Comparison of ENCODE assay signal across 25 mouse cellular contexts in genomic region chr17:73399136-73399535, GRCm38 (mm10). TPM values are rescaled to one million over a fixed set of nuclear protein-coding genes. Genes with fewer than 3 reads are reported as not detected.
DNase-seq lines count a peak whose midpoint lies in the region; ATAC-seq lines count a peak whose summit lies in the region.
"Had no signal": no experiment of that assay in that cellular context is flagged by ENCODE, and none has a peak within 500 bp of the region (broad histone marks: within the 10 kb centered on the region; RNA-seq: fewer than 3 reads in every experiment).

No protein-coding gene starts in this region.

- H3K4me3 ChIP-seq in stomach, embryonic 16.5 days (replicated peaks; ENCODE audit: low read length), result no peak overlapping the region
- H3K4me3 ChIP-seq: embryonic facial prominence, embryonic 10.5 days; forebrain, embryonic 13.5 days; gastrocnemius, adult 2 months; heart, adult 2 months; heart, embryonic 15.5 days; hindbrain, embryonic 10.5 days had no signal

- H3K9ac ChIP-seq in stomach, embryonic 16.5 days (ENCODE audit: low read length), result no peak overlapping the region
- H3K9ac ChIP-seq: forebrain, embryonic 13.5 days; forebrain, postnatal 0 days; heart, embryonic 15.5 days had no signal

- 40% methylated on average over 2 of the region's 2 CpGs for WGBS in stomach, embryonic 16.5 days

- no peaks in the 10 kb centered on the region for H3K36me3 ChIP-seq in stomach, embryonic 16.5 days (ENCODE audit: control insufficient read depth, insufficient read depth, low read length)
- H3K36me3 ChIP-seq: embryonic facial prominence, embryonic 10.5 days; G1E; heart, embryonic 15.5 days; hindbrain, embryonic 10.5 days had no signal

- H3K9me3 ChIP-seq in stomach, embryonic 16.5 days (replicated peaks; ENCODE audit: control insufficient read depth, low read length), result no peaks in the 10 kb centered on the region
- H3K9me3 ChIP-seq: embryonic facial prominence, embryonic 10.5 days; forebrain, embryonic 13.5 days; heart, embryonic 15.5 days; hindbrain, embryonic 10.5 days had no signal

- no peaks in the 10 kb centered on the region for H3K27me3 ChIP-seq in stomach, embryonic 16.5 days (ENCODE audit: control insufficient read depth, insufficient read depth, low read length)
- H3K27me3 ChIP-seq: forebrain, embryonic 13.5 days; heart, embryonic 15.5 days had no signal

- H3K4me1 ChIP-seq in stomach, embryonic 16.5 days (ENCODE audit: control insufficient read depth, insufficient read depth, low read length), result no peaks in the 10 kb centered on the region
- H3K4me1 ChIP-seq: embryonic facial prominence, embryonic 10.5 days; forebrain, embryonic 13.5 days; hindbrain, embryonic 10.5 days had no signal

- ATAC-seq in granulocyte monocyte progenitor cell, adult 5-6 weeks (replicated peaks; ENCODE audit: poor library complexity, severe bottlenecking), result peak; percentile 35; the same call in 1 of the 2 replicates
- ATAC-seq in megakaryocyte, adult 5-6 weeks (ENCODE audit: poor library complexity, severe bottlenecking), result peak; percentile 55
- ATAC-seq in stomach, embryonic 16.5 days (ENCODE audit: insufficient read depth, low FRiP score), result peak; percentile 73; the same call in 1 of the 2 replicates
- ATAC-seq: CD4-positive, CD25-positive, alpha-beta regulatory T cell, adult 4 months; forebrain, embryonic 13.5 days; forebrain, postnatal 0 days; hindbrain, embryonic 16.5 days had no signal

- no peak overlapping the region for H3K4me2 ChIP-seq in stomach, embryonic 16.5 days (ENCODE audit: low read depth, low read length)
- H3K4me2 ChIP-seq: forebrain, embryonic 13.5 days; heart, embryonic 11.5 days; heart, embryonic 15.5 days had no signal

- H3K27ac ChIP-seq in stomach, embryonic 16.5 days (ENCODE audit: low read length), result no peak overlapping the region
- H3K27ac ChIP-seq: embryonic facial prominence, embryonic 10.5 days; forebrain, embryonic 13.5 days; gastrocnemius, adult 2 months; heart, adult 2 months; heart, embryonic 15.5 days; hindbrain, embryonic 10.5 days had no signal

- peak; percentile 23 for DNase-seq in gastrocnemius, adult 18-20 months (ENCODE audit: low spot score)
- no peak for DNase-seq in gastrocnemius, postnatal 4 days (ENCODE audit: low spot score in 2 of 2)
- DNase-seq in spleen, postnatal 10 days (ENCODE audit: low spot score in 2 of 2), result no peak
- DNase-seq in left cerebral cortex, adult 11 months (ENCODE audit: low spot score), result no peak
- DNase-seq: adrenal gland, adult 8-10 months; adrenal gland, postnatal 36 days; B cell, adult 2 months; cerebellum, adult 8-10 months; cerebellum, postnatal 25 days; forebrain, postnatal 0 days; gastrocnemius, adult 2 months; gastrocnemius, postnatal 25 days; heart, adult 2 months had no signal

RNA-seq across cellular contexts. Expression of gene Capn13, which starts 1.5 kb away (rescaled TPM):
- not detected for total RNA-seq in gastrocnemius, adult 18-20 months (2021)
- not detected for total RNA-seq in gastrocnemius, postnatal 4 days (2021)
- total RNA-seq in granulocyte monocyte progenitor cell, adult 5-6 weeks (2014; fragmentation: Nextera tagmentation), result not detected in 2 replicates
- not detected in 2 replicates for total RNA-seq in granulocyte monocyte progenitor cell, adult 5-6 weeks (2017)
- total RNA-seq in megakaryocyte, adult 5-6 weeks (2015), result not detected in 2 replicates
- total RNA-seq in megakaryocyte, adult 5-6 weeks (2017), result 0.04 TPM in 1 of 2 replicates, not detected in the other
- polyA plus RNA-seq in stomach, embryonic 16.5 days (2015; fragmentation: Nextera tagmentation; extraction: Ambion mirVana), result 1.2 and 1.3 TPM in 2 replicates
- total RNA-seq: adrenal gland, adult 8-10 months; adrenal gland, postnatal 36 days; forebrain, postnatal 0 days; G1E; gastrocnemius, adult 2 months; gastrocnemius, postnatal 25 days; heart, adult 2 months; heart, postnatal 25 days had no signal
- polyA plus RNA-seq: embryonic facial prominence, embryonic 10.5 days; forebrain, embryonic 13.5 days; forebrain, postnatal 0 days; G1E; heart, embryonic 11.5 days had no signal
